Mouse (Mus musculus): ENCODE data around the gene Lbx1. TPM values are rescaled to one million over a fixed set of nuclear protein-coding genes. Genes with fewer than 3 reads are reported as not detected.

Lbx1 gene
- total RNA-seq, 2 experiments from 2014 or later, result not detected

DNA sequence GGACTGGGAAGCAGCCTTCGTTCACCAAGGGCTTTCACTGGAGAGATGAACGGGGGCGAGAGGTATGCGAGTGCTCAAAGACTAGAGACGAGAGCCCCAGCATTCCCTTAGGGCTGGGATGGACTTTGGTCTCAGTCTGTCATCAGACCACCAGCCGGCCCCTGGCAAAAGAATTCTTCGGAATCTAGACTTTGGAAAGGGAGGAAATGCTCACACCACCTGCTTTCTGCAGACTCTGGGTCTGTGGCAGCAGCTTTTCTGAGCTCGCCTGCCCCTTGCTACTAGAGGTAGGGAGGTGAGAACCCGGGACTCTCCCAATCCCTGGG, 14.2 kb downstream of the Lbx1 start:
- peak; percentile 33; the same call in 1 of the 2 replicates for ATAC-seq (replicated peaks; ENCODE audit: low FRiP score, poor library complexity, severe bottlenecking)

GRCm38 (mm10) chr19:45220593-45221457, 14.8 kb downstream of the Lbx1 start:
- peak; percentile 78 for ATAC-seq (replicated peaks; ENCODE audit: low FRiP score, poor library complexity, severe bottlenecking)

GRCm38 (mm10) chr19:45216240-45216639, 19.4 kb downstream of the Lbx1 start:
- no peak for ATAC-seq (replicated peaks; ENCODE audit: low FRiP score, poor library complexity, severe bottlenecking)

- no peak for ATAC-seq (replicated peaks; ENCODE audit: low FRiP score, poor library complexity, severe bottlenecking)
These were observed 20.2 kb downstream of the Lbx1 start for GRCm38 (mm10) chr19:45215431-45215830.

DNA sequence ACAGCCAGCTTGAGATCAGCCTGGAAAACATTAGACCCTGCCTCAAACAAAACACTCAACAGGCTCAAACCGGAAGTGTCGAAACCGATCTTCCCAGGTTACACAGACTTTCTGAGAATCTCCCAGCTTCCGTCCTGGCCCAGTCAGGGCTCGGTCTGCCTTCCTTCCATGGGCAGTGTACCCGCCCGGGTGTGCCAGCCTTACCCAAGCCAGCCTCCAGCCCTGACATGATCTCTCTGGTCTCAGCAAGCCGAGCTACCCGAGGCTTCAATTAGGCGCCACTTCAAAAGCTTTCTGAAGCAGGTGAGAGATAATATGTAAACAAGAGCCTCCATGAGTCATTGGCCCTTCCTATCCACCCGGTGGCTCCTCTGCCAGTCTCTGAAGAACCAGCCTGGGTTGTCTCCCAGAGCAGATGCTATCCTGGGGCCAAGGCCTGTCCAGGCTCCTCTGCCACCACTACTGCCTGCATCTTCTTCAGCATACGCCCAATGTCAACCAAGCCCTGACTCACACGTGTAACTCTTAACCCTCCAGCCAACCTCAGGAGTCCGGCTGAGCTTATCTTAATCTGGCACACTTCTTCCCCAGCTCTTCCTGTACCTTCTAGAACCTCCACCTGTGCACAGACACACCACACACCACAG, 25.7 kb downstream of the Lbx1 start:
- ATAC-seq (replicated peaks; ENCODE audit: low FRiP score, poor library complexity, severe bottlenecking), result no peak

GRCm38 (mm10) chr19:45209191-45209590, 26.4 kb downstream of the Lbx1 start:
- ATAC-seq (replicated peaks; ENCODE audit: low FRiP score, poor library complexity, severe bottlenecking), result no peak

DNA sequence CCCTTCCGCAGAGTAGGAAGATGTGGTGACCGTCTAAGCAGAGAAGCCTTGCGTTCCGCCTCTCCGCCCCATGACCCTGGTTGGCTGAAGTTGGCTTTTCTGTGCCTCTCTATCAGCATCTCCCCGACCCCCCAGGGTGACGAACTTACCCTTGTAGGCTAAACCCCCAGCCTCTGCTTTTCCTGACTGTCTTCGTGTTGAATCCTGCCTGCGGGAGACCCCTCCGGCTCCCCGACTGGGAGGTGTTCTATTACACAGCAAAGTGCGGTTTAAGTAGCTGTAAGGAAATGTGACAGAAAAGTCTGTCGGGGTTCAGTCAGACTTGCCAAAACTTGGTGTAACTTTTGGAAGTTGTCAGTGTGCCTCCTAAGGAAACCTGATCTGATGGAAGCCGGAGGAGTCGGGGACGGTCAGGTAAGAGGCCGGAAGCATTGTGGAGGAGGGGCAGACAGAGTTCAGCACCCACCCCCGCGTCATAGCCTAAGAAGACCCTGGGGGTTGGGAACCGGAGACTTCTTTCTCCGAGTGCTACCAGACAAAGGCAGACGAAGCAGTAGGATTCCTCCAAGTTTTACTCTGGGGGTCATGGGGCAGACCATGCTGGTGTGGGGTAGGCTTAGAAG, 27.1 kb downstream of the Lbx1 start:
- ATAC-seq (replicated peaks; ENCODE audit: low FRiP score, poor library complexity, severe bottlenecking), result no peak

- no peak for ATAC-seq (replicated peaks; ENCODE audit: low FRiP score, poor library complexity, severe bottlenecking)
These were observed 27.8 kb downstream of the Lbx1 start for GRCm38 (mm10) chr19:45207662-45208437.

DNA sequence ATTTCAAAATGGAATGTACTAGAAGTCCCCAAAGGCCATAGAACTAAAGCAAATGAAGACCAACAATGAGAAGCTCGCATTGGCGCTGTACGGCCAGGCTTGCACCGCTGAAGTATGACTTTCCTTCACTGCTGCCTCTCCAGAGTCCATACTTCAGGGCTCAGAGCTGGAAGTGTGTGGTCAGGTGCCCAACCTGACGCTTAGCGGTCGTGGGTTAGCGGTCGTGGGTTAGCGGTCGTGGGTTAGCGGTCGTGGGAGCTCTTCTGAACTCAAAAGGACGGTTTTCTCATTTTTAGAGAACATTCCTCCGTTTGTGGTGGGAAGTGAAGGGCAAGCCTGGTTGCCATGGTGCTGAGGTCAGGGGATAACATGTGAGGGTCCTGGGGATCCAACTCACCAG, 28.5 kb downstream of the Lbx1 start:
- ATAC-seq (replicated peaks; ENCODE audit: low FRiP score, poor library complexity, severe bottlenecking), result no peak

- no peak for ATAC-seq (replicated peaks; ENCODE audit: low FRiP score, poor library complexity, severe bottlenecking)
These were observed 30.1 kb downstream of the Lbx1 start for GRCm38 (mm10) chr19:45205311-45206105.

GRCm38 (mm10) chr19:45196967-45197366, 38.6 kb downstream of the Lbx1 start:
- ATAC-seq (replicated peaks; ENCODE audit: low FRiP score, poor library complexity, severe bottlenecking), result no peak

GRCm38 (mm10) chr19:45194651-45195050, 41.0 kb downstream of the Lbx1 start:
- no peak for ATAC-seq (replicated peaks; ENCODE audit: low FRiP score, poor library complexity, severe bottlenecking)

Other genes with a start within 250 kb of the Lbx1 start
- gene Sema4g, start 246.7 kb downstream of the Lbx1 start, total RNA-seq (2015; ENCODE audit: low replicate concordance), result 0.36 TPM in 1 of 2 replicates, not detected in the other
- gene Sema4g, start 246.7 kb downstream of the Lbx1 start, total RNA-seq (2017; ENCODE audit: low replicate concordance), result 0.39 TPM in 1 of 2 replicates, not detected in the other
- 2.9 and 4.3 TPM in 2 replicates for gene Twnk, start 230.1 kb downstream of the Lbx1 start, total RNA-seq (2015; ENCODE audit: low replicate concordance)
- 1.4 and 2.0 TPM in 2 replicates for gene Twnk, start 230.1 kb downstream of the Lbx1 start, total RNA-seq (2017; ENCODE audit: low replicate concordance)
- gene Mrpl43, start 229.4 kb downstream of the Lbx1 start, total RNA-seq (2015; ENCODE audit: low replicate concordance), result 15.5 and 19.3 TPM in 2 replicates
- gene Mrpl43, start 229.4 kb downstream of the Lbx1 start, total RNA-seq (2017; ENCODE audit: low replicate concordance), result 8.4 and 11.4 TPM in 2 replicates
- 3.8 TPM in 1 of 2 replicates, not detected in the other for gene Lzts2, start 221.4 kb downstream of the Lbx1 start, total RNA-seq (2015; ENCODE audit: low replicate concordance)
- gene Lzts2, start 221.4 kb downstream of the Lbx1 start, total RNA-seq (2017; ENCODE audit: low replicate concordance), result 1.4 and 2.2 TPM in 2 replicates
- not detected in 2 replicates for gene Pdzd7, start 190.1 kb downstream of the Lbx1 start, total RNA-seq (2015; ENCODE audit: low replicate concordance)
- gene Pdzd7, start 190.1 kb downstream of the Lbx1 start, total RNA-seq (2017; ENCODE audit: low replicate concordance), result not detected in 2 replicates
- gene Sfxn3, start 188.3 kb downstream of the Lbx1 start, total RNA-seq (2015; ENCODE audit: low replicate concordance), result 1.4 and 4.6 TPM in 2 replicates
- 1.6 and 3.3 TPM in 2 replicates for gene Sfxn3, start 188.3 kb downstream of the Lbx1 start, total RNA-seq (2017; ENCODE audit: low replicate concordance)
- gene Kazald1, start 160.6 kb downstream of the Lbx1 start, total RNA-seq (2015; ENCODE audit: low replicate concordance), result not detected in 2 replicates
- not detected in 2 replicates for gene Kazald1, start 160.6 kb downstream of the Lbx1 start, total RNA-seq (2017; ENCODE audit: low replicate concordance)
- not detected in 2 replicates for gene Tlx1, start 85.1 kb downstream of the Lbx1 start, total RNA-seq (2015; ENCODE audit: low replicate concordance)
- not detected in 2 replicates for gene Tlx1, start 85.1 kb downstream of the Lbx1 start, total RNA-seq (2017; ENCODE audit: low replicate concordance)
- 130 and 155 TPM in 2 replicates for gene Btrc, start 127.9 kb upstream of the Lbx1 start, total RNA-seq (2015; ENCODE audit: low replicate concordance)
- 235 and 268 TPM in 2 replicates for gene Btrc, start 127.9 kb upstream of the Lbx1 start, total RNA-seq (2017; ENCODE audit: low replicate concordance)

All from erythroid progenitor cell, adult 5-6 weeks (primary cell).